32 mouse cellular contexts compared by ENCODE assay signal in genomic region chr12:88705959-88706358, GRCm38 (mm10). TPM values are rescaled to one million over a fixed set of nuclear protein-coding genes. Genes with fewer than 3 reads are reported as not detected.
DNase-seq lines count a peak whose midpoint lies in the region; ATAC-seq and TF ChIP-seq lines count a peak whose summit lies in the region.
"Had no signal": no experiment of that assay in that cellular context is flagged by ENCODE, and none has a peak within 500 bp of the region (broad histone marks: within the 10 kb centered on the region; RNA-seq: fewer than 3 reads in every experiment).

No protein-coding gene starts in this region.

- POLR2A ChIA-PET in Patski (lab: Charles Lee): no interaction called here

- ATAC-seq in hindbrain, postnatal 0 days: no peak
- ATAC-seq in hindbrain, embryonic 11.5 days (ENCODE audit: low FRiP score): no peak
- no peak for ATAC-seq in Patski
- no peak for ATAC-seq in stomach, postnatal 0 days (ENCODE audit: low FRiP score, low TSS enrichment)
- ATAC-seq: forebrain, embryonic 15.5 days had no signal

- peak; percentile 37 for TF ChIP-seq CTCF in hindbrain, postnatal 0 days (IDR thresholded peaks at IDR 0.05; ENCODE audit: low read depth)
- peak; percentile 37 for TF ChIP-seq CTCF in Patski (IDR thresholded peaks at IDR 0.05)
- peak; percentile 27; the same call in 1 of the 2 replicates for TF ChIP-seq CTCF in stomach, postnatal 0 days (IDR thresholded peaks at IDR 0.05; ENCODE audit: low read depth)
- no peak for TF ChIP-seq CTCF in cerebellum, adult 2 months (IDR thresholded peaks at IDR 0.05; ENCODE audit: borderline replicate concordance, insufficient read depth, low read depth, low read length)

- in situ Hi-C loops in Patski (cut with MboI; ENCODE audit: low pct_unique_long_range_greater_than_20kb): loop anchor here (10.0 kb wide), 1 partner anchor 301 kb away; no protein-coding TSS in a partner anchor

- no peak for TF ChIP-seq EP300 in stomach, postnatal 0 days (optimal IDR thresholded peaks at IDR 0.05)

- DNase-seq in hindbrain, postnatal 0 days (ENCODE audit: low spot score): no peak
- DNase-seq in hindbrain, embryonic 11.5 days (ENCODE audit: low spot score): no peak
- DNase-seq in kidney, postnatal 4 days: peak; percentile 12 to 20
- no peak for DNase-seq in kidney, adult 8-10 months
- no peak for DNase-seq in Patski (ENCODE audit: low read depth, low spot score)
- DNase-seq in stomach, postnatal 0 days (ENCODE audit: low spot score): no peak
- no peak for DNase-seq in cerebellum, adult 2 months
- DNase-seq: adrenal gland, postnatal 25 days; cerebellum, adult 18-20 months; cerebellum, postnatal 25 days; embryo, embryonic 11 days; gastrocnemius, adult 2 months; gastrocnemius, postnatal 36 days; heart, adult 18-20 months; heart, postnatal 36 days; kidney, adult 9 months; midbrain, embryonic 14.5 days; right cerebral cortex, adult 18-20 months; spleen, adult 18-20 months; thymus, adult 18-20 months; thymus, postnatal 25 days had no signal

- H3K4me2 ChIP-seq in hindbrain, postnatal 0 days (ENCODE audit: low read depth, low read length): no peak overlapping the region
- no peak overlapping the region for H3K4me2 ChIP-seq in hindbrain, embryonic 11.5 days (replicated peaks; ENCODE audit: low read depth, low read length)
- H3K4me2 ChIP-seq in stomach, postnatal 0 days (replicated peaks; ENCODE audit: low read depth): no peak overlapping the region
- H3K4me2 ChIP-seq: embryonic facial prominence, embryonic 13.5 days; forebrain, embryonic 15.5 days; heart, embryonic 11.5 days; hindbrain, embryonic 13.5 days; limb, embryonic 13.5 days; liver, embryonic 11.5 days; lung, embryonic 15.5 days; neural tube, embryonic 15.5 days had no signal

- H3K27ac ChIP-seq in hindbrain, postnatal 0 days: no peak overlapping the region
- no peak overlapping the region for H3K27ac ChIP-seq in hindbrain, embryonic 11.5 days (ENCODE audit: low read depth, low read length)
- no peak overlapping the region for H3K27ac ChIP-seq in stomach, postnatal 0 days (replicated peaks)
- H3K27ac ChIP-seq in cerebellum, adult 2 months (ENCODE audit: insufficient read depth, low read length): no peak overlapping the region
- H3K27ac ChIP-seq: embryonic facial prominence, embryonic 13.5 days; forebrain, embryonic 10.5 days; forebrain, embryonic 15.5 days; gastrocnemius, adult 2 months; hindbrain, embryonic 13.5 days; limb, embryonic 13.5 days; lung, embryonic 15.5 days; neural tube, embryonic 15.5 days had no signal

- no peaks in the 10 kb centered on the region for H3K4me1 ChIP-seq in hindbrain, postnatal 0 days (ENCODE audit: insufficient read depth, low read length)
- H3K4me1 ChIP-seq in hindbrain, embryonic 11.5 days (replicated peaks; ENCODE audit: control insufficient read depth, insufficient read depth, low read length): no peaks in the 10 kb centered on the region
- H3K4me1 ChIP-seq in stomach, postnatal 0 days (replicated peaks; ENCODE audit: control insufficient read depth, insufficient read depth): no peaks in the 10 kb centered on the region
- H3K4me1 ChIP-seq in cerebellum, adult 2 months (ENCODE audit: control insufficient read depth, insufficient read depth, low read length): no peaks in the 10 kb centered on the region; the same call in 1 of the 2 replicates
- H3K4me1 ChIP-seq: embryonic facial prominence, embryonic 13.5 days; limb, embryonic 13.5 days; lung, embryonic 15.5 days had no signal

- no peak for TF ChIP-seq POLR2A in cerebellum, adult 2 months (IDR thresholded peaks at IDR 0.05; ENCODE audit: borderline replicate concordance, insufficient read depth, low read length)

- H3K9ac ChIP-seq in hindbrain, postnatal 0 days (replicated peaks; ENCODE audit: low read length): no peak overlapping the region
- H3K9ac ChIP-seq in hindbrain, embryonic 11.5 days (ENCODE audit: low read depth, low read length): no peak overlapping the region
- no peak overlapping the region for H3K9ac ChIP-seq in stomach, postnatal 0 days (ENCODE audit: low read length)
- H3K9ac ChIP-seq: embryonic facial prominence, embryonic 13.5 days; forebrain, embryonic 15.5 days; hindbrain, embryonic 13.5 days; limb, embryonic 13.5 days; lung, embryonic 15.5 days; neural tube, embryonic 15.5 days had no signal

- no peaks in the 10 kb centered on the region for H3K27me3 ChIP-seq in hindbrain, postnatal 0 days (ENCODE audit: insufficient read depth, low read length)
- no peaks in the 10 kb centered on the region for H3K27me3 ChIP-seq in hindbrain, embryonic 11.5 days (ENCODE audit: control insufficient read depth, insufficient read depth, low read length)
- no peaks in the 10 kb centered on the region for H3K27me3 ChIP-seq in Patski
- H3K27me3 ChIP-seq in stomach, postnatal 0 days (ENCODE audit: control insufficient read depth, insufficient read depth, low read length): no peaks in the 10 kb centered on the region
- H3K27me3 ChIP-seq in cerebellum, adult 2 months (ENCODE audit: control insufficient read depth, insufficient read depth, low read length): no peaks in the 10 kb centered on the region
- H3K27me3 ChIP-seq: embryonic facial prominence, embryonic 13.5 days; forebrain, embryonic 15.5 days; hindbrain, embryonic 13.5 days; lung, embryonic 15.5 days; neural tube, embryonic 15.5 days had no signal

- 73% methylated on average over 3 of the region's 3 CpGs for WGBS in hindbrain, postnatal 0 days
- 79% methylated on average over 3 of the region's 3 CpGs for WGBS in hindbrain, embryonic 11.5 days
- 70% methylated on average over 3 of the region's 3 CpGs for WGBS in stomach, postnatal 0 days
- 74% methylated on average over 3 of the region's 3 CpGs for WGBS in cerebellum, adult 2 months

- CTCF ChIA-PET in Patski (lab: Charles Lee): no interaction called here

- no peaks in the 10 kb centered on the region for H3K36me3 ChIP-seq in hindbrain, postnatal 0 days (ENCODE audit: insufficient read depth, low read length)
- no peaks in the 10 kb centered on the region for H3K36me3 ChIP-seq in hindbrain, embryonic 11.5 days (ENCODE audit: control insufficient read depth, insufficient read depth, low read length)
- H3K36me3 ChIP-seq in stomach, postnatal 0 days (ENCODE audit: control insufficient read depth, insufficient read depth, low read length): no peaks in the 10 kb centered on the region
- H3K36me3 ChIP-seq: embryonic facial prominence, embryonic 13.5 days; forebrain, embryonic 10.5 days; forebrain, embryonic 15.5 days; hindbrain, embryonic 13.5 days; limb, embryonic 13.5 days; lung, embryonic 15.5 days; neural tube, embryonic 15.5 days had no signal

- no peak overlapping the region for H3K4me3 ChIP-seq in hindbrain, postnatal 0 days (ENCODE audit: low read length)
- no peak overlapping the region for H3K4me3 ChIP-seq in hindbrain, embryonic 11.5 days (ENCODE audit: low read depth, low read length)
- H3K4me3 ChIP-seq in stomach, postnatal 0 days (ENCODE audit: low read depth, low read length): no peak overlapping the region
- no peak overlapping the region for H3K4me3 ChIP-seq in cerebellum, adult 2 months (replicated peaks; ENCODE audit: insufficient read depth, low read depth, low read length)
- H3K4me3 ChIP-seq: embryonic facial prominence, embryonic 13.5 days; forebrain, embryonic 10.5 days; forebrain, embryonic 15.5 days; gastrocnemius, adult 2 months; hindbrain, embryonic 13.5 days; limb, embryonic 13.5 days; lung, embryonic 15.5 days; neural tube, embryonic 15.5 days had no signal

- H3K9me3 ChIP-seq in hindbrain, postnatal 0 days (ENCODE audit: low read length): no peaks in the 10 kb centered on the region
- no peaks in the 10 kb centered on the region for H3K9me3 ChIP-seq in hindbrain, embryonic 11.5 days (ENCODE audit: control insufficient read depth, low read length)
- no peaks in the 10 kb centered on the region for H3K9me3 ChIP-seq in stomach, postnatal 0 days (ENCODE audit: control insufficient read depth, low read length)
- H3K9me3 ChIP-seq: embryonic facial prominence, embryonic 13.5 days; forebrain, embryonic 10.5 days; forebrain, embryonic 15.5 days; hindbrain, embryonic 13.5 days; limb, embryonic 13.5 days; lung, embryonic 15.5 days; neural tube, embryonic 15.5 days had no signal

RNA-seq across cellular contexts. Expression of gene Nrxn3, which starts 16.7 kb away (rescaled TPM):
- total RNA-seq in hindbrain, postnatal 0 days (2014; rRNA removed): 100 and 103 TPM in 2 replicates
- polyA plus RNA-seq in hindbrain, postnatal 0 days (2015; fragmentation: Nextera tagmentation; extraction: Ambion mirVana): 82.3 and 87.8 TPM in 2 replicates
- 27.7 and 52.4 TPM in 2 replicates for polyA plus RNA-seq in hindbrain, embryonic 11.5 days (2014; fragmentation: Nextera tagmentation; extraction: Ambion mirVana)
- not detected for polyA plus RNA-seq in Patski (2021)
- polyA plus RNA-seq in stomach, postnatal 0 days (2015; fragmentation: Nextera tagmentation; extraction: Ambion mirVana): 1.0 and 1.1 TPM in 2 replicates
- 101 and 107 TPM in 2 replicates for polyA plus RNA-seq in cerebellum, adult 2 months (2012; rRNA removed)
- total RNA-seq: megakaryocyte-erythroid progenitor cell, adult 5-6 weeks; MEL had no signal

Comparison
In these comparisons a context has a peak if more than half of its experiments do, and no peak if none do; other contexts are left out.
1. DNase-seq: peak in kidney, postnatal 4 days (2 of 2); none in hindbrain, postnatal 0 days (single experiment), hindbrain, embryonic 11.5 days (single experiment), kidney, adult 8-10 months (0 of 2), Patski (single experiment), stomach, postnatal 0 days (single experiment) and cerebellum, adult 2 months (0 of 2).
2. RNA of gene Nrxn3, which starts 16.7 kb away (polyA plus RNA-seq): 101 to 107 TPM in cerebellum, adult 2 months, 82.3 to 87.8 TPM in hindbrain, postnatal 0 days and 27.7 to 52.4 TPM in hindbrain, embryonic 11.5 days; 1.0 to 1.1 TPM in stomach, postnatal 0 days and not detected in Patski (single experiment); every median in the first group is over 10 times any median in the second.